Mouse (Mus musculus) liver, embryonic 14.5 days (tissue): ENCODE data around the gene L1cam.

Source experiments
- CTCF ChIP-seq: IDR thresholded peaks from 2 replicates; pipeline ENCODE4 v1.5.1; 2016; ENCODE audit warnings: antibody characterized with exemption, low read depth, control low read depth
- EP300 ChIP-seq: IDR thresholded peaks from 2 replicates; pipeline ENCODE4 v1.6.1; 2016; ENCODE audit warnings: antibody characterized with exemption, low read depth

DNA sequence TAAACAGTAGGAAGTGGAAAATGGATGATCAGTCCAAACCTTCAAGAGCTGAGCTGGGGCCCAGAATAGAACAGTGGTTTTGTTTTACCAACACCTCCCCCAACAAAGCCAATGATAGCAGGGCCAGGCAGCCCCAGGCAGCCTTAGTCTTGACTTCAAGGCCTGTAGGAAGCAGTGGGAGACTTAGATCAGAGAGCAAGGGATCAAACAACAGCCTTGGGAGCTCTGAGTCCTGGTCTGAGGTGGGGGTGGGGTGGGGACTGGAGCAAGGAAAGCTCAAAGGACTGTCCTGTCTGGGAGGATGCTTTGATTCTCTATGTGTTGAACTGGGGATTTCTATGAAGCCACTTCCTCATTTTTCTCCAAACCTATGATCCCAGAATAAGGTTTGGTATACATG lies 24.4 kb downstream of the L1cam start:
- no peak for TF ChIP-seq CTCF
- no peak for TF ChIP-seq EP300
